Mouse (Mus musculus): ENCODE measurements around the gene Sema7a.

DNA sequence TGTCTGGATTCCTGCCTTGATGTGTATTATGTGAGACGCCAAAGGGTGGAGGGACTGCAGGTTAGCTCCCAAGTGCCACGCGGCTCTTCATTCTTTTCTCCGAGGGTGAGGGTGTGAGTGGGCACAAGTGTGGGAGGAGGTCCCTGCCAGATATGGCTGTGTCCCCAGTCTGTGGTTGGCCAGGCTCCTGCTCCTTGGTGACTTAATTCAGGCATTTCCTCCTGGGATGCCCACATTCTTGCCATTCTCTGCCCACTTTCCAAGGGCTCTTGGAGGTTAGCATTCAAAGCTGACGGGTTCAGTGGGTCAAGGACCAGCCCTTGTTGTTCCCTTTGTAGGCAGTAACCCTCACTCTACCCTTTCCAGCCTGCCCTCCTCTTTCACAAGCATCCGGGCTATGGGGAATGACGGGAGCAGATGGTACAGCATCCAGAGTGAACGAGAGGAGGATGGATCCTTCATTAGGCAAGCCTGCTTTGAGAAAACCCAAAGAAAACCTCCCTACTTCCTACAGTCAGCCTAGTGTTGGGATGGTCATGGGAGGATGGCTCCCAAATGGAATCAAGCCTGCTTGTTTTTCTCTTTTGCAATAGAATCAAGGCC, 9.3 kb downstream of the Sema7a start:
- TF ChIP-seq POLR2A (IDR thresholded peaks at IDR 0.05; ENCODE audit: low read depth, low read length) (no peak), CTCF (IDR thresholded peaks at IDR 0.05; ENCODE audit: borderline replicate concordance, insufficient read depth, low read length) (no peak)

Data from embryonic fibroblast, embryonic 13.5 days (primary cell).